Mouse (Mus musculus) hematopoietic multipotent progenitor cell, adult 10-12 weeks (in vitro differentiated cells): Measurements from ENCODE around the gene Cdyl. TPM values are rescaled to one million over a fixed set of nuclear protein-coding genes. Genes with fewer than 3 reads are reported as not detected.

Experiments
- polyA plus RNA-seq: library from polyadenylated mRNA; stranded (reverse); fragments of >175 nt; gene quantifications from 2 replicates; pipeline ENCODE4 v1.2.3, GENCODE M21; 2012; ENCODE audit warnings: low replicate concordance

The Cdyl gene
- 9.0 and 13.2 TPM in 2 replicates for polyA plus RNA-seq

GRCm38 (mm10) chr13:35659406-35659985 lies at the start of gene Cdyl:
Cdyl (plus strand) TSS chr13:35659833.

GRCm38 (mm10) chr13:35905879-35906481 lies 246.3 kb downstream of the Cdyl start, which contains the start of gene Rpp40:
Rpp40 (minus strand) TSS chr13:35906359.

Other genes starting within 250 kb of the Cdyl start
- gene Rpp40, start 246.5 kb downstream of the Cdyl start, polyA plus RNA-seq = 8.0 and 10.7 TPM in 2 replicates